Mouse (Mus musculus) spleen, adult 18-20 months (tissue): ENCODE results near the gene Ankrd2.

Experiments used
- DNase-seq, 2 experiments: peaks; one replicate each; pipeline ENCODE4 v3.0.0; 2022; ENCODE audit warnings: mixed read lengths in 2 of 2

Ankrd2 gene

DNA sequence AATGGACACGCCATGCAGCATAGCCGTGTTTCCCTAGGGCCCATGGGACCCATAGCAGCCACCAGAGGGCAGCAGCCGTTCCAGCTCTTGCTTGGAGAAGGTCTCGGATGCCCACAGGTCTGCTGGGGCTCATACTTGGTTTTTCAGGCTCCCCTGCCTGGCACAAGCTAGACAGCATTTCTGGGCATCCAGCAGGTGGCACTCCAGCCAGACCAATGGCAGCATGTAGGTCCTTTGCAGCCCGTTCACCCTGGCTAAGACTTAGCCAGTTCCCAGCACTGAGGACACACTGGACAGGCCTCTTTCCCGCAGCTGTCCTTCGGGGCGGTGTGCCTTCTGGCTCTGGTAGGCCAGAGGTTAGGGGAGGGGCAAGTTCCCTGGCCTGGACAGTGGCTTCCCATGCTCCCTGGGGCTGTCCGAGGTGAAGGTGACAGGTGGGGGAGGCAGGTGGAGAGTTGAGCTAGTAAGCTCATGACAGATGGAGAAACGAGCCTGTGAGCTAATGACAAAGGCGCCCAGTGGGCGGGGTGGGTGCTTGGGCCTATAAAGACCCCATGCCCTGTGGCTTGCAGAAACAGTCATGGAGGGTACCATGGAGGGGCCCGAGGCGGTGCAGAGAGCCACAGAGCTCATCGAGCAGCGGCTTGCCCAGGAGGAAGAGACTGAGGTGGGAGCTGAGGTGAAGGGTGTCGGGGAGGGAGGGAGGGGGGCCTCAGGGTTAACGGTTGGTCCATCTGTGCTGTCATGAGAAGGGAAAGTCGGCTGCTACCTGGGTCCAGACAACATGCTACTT is at the start of gene Ankrd2:
Gene Ankrd2 (plus strand): TSS at position 545 of the 793 bp plus-strand sequence.
- peak; percentile 55 to 66 for DNase-seq

DNA sequence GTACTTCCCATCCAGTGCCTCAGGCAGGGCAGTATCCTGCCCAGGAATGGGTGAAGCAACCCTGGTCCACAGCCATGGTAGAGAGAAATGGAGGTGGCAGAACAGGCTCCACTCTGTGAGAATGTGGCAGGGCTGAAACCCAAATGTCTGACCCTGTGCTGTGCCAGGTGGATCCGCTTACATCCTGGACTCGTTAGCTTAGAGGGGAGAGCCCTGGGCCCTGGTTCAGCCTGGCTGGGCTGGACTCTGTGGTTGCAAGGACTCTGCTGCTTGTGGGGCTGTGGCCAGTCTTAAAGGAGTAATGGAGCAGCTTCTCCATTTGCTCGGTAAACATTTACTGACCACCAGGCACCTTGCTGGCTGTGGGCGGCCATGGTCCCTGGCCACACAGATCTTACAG is 48.6 kb upstream of the Ankrd2 start:
- DNase-seq = no peak

- DNase-seq = no peak
Observed at GRCm38 (mm10) chr19:41989810-41990209, 46.0 kb upstream of the Ankrd2 start.

DNA sequence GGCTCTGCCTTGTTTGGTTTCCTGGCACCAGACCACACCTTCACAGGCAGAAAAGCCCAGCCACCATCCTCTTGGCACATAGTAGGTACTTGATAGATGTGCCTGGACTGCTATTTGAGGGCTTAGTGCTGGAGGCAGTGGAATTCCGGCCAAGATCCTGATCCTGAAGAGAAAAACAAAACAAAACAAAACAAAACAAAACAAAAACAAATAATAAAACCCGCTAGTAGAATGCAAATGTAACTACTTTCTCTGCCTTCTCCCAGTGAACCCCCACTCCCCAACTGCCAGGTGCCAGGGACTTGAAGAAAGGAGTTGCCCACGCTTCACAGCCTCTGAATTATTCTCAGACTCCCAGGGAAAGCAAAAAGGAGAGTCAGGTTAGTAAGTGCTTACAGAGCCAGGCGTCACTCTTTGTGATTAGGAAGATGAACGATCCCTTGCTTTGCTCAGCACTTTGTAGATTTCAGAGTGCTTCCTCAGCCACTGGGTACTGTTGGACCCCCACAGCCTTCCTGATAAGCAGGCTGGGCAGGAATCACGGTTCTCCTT is 43.8 kb upstream of the Ankrd2 start:
- DNase-seq = no peak

GRCm38 (mm10) chr19:41992971-41993370 is 42.8 kb upstream of the Ankrd2 start:
- DNase-seq = no peak

DNA sequence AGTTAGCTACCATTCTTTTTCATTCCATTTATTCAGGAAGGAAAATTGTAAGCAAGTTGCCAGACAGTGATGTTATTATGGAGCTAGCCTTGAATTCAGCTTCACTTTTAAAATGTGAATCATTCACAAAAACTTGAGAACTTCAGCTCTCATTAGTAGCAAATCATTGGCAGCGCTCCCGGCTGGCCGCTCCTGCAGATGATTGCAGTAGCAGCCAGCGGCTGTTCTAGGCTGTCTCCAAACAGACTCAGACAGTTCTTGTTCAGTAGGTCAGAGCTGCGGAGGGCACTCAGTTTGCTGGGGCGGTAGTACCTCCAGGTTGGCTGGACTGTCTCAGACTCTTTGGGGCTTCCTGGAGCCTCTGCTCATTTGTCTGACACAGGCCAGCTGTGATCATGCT is 42.3 kb upstream of the Ankrd2 start:
- DNase-seq = no peak

DNA sequence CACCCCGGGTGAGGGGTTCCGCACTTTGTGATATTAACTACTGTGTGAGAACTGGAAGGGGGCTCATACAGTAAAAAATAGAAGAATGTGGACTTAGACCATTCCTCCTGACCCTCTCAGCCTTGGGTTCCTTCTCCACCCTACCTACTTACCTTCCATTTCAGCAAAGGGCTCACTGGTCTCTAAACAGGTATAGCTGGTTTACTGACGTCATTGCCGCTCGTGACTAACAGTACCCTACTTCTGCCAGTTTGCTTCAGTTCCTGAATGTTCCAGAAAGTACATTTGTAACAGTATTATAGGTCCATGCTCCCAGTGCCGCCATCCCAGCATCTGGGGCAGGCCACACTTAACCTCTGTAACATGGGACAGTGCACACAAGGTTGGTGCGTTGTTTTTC is 41.8 kb upstream of the Ankrd2 start:
- DNase-seq = no peak

- no peak for DNase-seq
Observed at GRCm38 (mm10) chr19:41995483-41995882, 40.3 kb upstream of the Ankrd2 start.

DNA sequence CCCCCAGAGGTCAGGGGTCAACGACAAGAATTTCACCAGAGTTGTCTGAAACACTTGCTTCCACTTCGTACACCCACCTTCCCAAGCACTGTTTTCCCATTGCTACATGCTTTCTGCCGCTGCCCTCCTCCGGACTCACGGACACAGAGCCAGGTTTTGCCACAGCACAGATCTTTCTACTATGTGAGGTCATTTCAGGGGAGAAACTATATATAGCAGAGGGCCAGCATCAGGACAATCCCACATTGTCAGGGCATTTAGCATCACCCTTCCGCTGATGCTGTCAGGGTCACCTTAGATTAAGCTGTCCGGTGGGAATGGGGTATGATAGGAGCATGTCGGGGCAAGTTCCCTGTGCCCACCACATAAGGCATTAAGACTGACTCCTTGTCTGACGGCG is 38.7 kb upstream of the Ankrd2 start:
- no peak for DNase-seq

- DNase-seq = no peak
Observed at GRCm38 (mm10) chr19:41998770-41999548, 36.8 kb upstream of the Ankrd2 start.

DNA sequence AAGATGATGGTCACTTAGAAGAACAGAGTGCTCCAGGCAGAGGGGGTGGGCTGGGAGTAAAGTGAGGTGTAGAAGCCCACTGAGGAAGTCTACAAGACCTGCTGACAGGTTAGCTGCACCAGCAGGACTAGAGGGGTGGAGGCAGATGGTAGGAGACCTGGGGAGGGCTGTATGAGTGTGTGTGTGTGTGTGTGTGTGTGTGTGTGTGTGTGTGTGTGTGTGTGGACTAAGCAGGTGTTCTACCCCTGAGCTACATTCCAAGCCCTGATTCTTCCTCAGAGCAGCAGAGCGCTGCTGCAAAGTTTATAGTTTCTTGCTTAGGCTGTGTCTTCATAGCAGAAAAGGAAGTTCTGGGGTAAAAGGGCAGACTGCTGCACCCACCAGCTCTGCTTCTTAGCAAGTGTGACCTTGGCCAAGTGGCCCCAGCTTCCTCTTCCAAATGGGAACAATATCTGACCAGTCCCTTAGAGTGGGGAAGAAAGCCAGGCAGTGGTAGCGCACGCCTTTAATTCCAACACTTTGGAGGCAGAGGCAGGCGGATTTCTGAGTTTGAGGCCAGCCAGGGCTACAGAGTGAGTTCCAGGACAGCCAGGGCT is 36.0 kb upstream of the Ankrd2 start:
- no peak for DNase-seq

GRCm38 (mm10) chr19:42000446-42000958 is 35.3 kb upstream of the Ankrd2 start:
- no peak for DNase-seq

GRCm38 (mm10) chr19:42001253-42001980 is 34.4 kb upstream of the Ankrd2 start:
- DNase-seq = no peak

- no peak for DNase-seq
Observed at GRCm38 (mm10) chr19:42004258-42004657, 31.5 kb upstream of the Ankrd2 start.

- DNase-seq = no peak
Observed at GRCm38 (mm10) chr19:42005616-42006015, 30.2 kb upstream of the Ankrd2 start.

DNA sequence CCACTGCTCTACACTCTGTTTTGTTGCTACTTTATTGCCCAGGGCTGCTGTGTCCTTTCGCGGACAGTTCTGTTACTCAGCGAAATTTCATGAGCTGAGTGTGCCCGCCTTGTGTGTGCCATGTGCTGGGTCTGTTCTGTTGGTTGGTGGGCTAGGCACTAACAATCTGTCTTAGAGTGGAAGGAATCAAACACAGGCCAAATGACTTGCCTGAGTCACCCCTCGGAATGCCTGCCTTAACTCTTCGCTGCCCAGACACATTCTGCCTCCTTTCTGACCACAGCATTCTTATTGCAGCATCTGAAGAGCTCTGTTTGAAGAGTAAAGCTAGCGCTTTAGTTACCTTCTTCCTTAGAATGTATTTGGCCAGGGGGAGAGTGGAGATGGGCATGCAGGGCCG is 29.2 kb upstream of the Ankrd2 start:
- DNase-seq = no peak

GRCm38 (mm10) chr19:42008586-42008985 is 27.2 kb upstream of the Ankrd2 start:
- DNase-seq = no peak

GRCm38 (mm10) chr19:42009067-42009466 is 26.7 kb upstream of the Ankrd2 start:
- no peak for DNase-seq

- no peak for DNase-seq
Observed at GRCm38 (mm10) chr19:42010436-42010835, 25.4 kb upstream of the Ankrd2 start.

- DNase-seq = no peak
Observed at GRCm38 (mm10) chr19:42011123-42011522, 24.7 kb upstream of the Ankrd2 start.

DNA sequence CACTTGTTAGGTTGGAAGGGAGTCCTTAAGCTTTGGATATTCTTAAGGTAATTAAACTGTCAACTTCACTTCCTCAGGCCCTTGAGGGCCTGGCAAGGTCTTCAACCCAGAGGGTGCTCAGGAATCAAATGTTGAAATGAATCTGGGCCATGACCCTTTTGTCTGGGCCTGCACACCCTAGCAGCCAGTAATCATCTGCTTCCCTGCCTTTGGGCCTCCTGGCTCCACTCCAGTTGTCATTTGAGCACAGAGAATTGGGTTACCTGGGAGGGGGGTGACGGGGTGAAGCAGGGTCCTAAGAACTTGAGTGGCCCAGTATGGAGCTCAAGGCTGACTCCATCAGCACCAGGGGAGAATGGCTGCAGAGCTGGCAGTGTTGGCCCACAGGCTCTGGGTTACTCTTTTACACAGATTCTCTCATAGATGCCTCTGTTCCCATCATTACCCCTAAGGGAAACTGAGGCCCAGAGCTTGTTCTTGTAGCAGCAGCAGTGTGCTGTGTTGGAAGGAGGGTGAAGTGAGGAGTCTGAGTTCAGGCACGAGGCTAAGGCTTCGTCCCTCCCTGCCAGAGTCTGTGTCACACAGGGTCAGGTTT is 21.5 kb upstream of the Ankrd2 start:
- no peak for DNase-seq

DNA sequence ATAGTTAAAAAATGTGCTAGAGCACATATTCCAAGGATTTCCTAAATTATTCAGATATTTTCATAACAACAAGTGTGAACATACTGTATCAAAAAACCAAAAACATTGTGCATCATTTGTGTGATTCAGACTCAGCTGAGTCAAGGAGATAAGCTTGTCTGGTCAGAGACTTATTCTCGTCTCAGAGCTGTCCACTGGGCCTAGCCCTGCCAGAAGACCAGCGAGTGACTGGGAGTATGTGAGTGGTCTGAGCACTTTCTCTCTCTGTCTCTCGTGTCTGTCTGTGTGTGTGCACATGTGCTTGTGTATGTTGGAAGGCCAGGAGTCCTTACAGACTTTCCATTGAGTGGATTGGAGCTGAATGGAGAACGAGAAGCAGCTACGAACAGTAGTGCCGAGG is 20.8 kb upstream of the Ankrd2 start:
- no peak for DNase-seq
